Mouse (Mus musculus): ENCODE measurements at regions not wholly inside any gene's neighbourhood (a gene's known extent, or its start where the extent isn't known, plus 50 kb on each side); places are given as distances from the start of the nearest gene placed in this dataset.
"Not testable (repeated sequence)": the region's sequence is repeated elsewhere in the genome, so short reads cannot be mapped to it uniquely, and the experiment has no call there.

DNA sequence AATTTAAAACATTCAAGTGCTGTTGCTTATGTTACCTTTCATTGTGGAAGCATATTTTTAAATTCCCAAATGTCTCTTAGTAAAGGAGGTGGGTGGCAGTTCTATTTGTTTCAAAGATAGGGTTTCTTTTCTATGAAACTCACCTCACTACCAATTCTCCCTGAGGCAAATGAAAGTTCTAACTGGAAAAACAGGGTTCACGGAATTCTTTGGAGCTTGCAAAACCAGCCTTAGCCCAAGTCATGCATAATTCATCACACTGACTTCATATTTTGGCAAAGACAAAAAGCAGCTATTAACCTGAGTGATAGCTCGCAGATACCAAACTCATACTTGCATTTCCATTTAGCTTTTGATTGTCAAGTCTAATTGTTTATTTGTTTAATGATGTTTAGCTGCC is 73.8 kb downstream of the Dio2 start:
- peak; percentile 3 to 45 for DNase-seq

- DNase-seq: no peak
These were observed 92.8 kb downstream of the Dio2 start for GRCm38 (mm10) chr12:90645452-90645851.

DNA sequence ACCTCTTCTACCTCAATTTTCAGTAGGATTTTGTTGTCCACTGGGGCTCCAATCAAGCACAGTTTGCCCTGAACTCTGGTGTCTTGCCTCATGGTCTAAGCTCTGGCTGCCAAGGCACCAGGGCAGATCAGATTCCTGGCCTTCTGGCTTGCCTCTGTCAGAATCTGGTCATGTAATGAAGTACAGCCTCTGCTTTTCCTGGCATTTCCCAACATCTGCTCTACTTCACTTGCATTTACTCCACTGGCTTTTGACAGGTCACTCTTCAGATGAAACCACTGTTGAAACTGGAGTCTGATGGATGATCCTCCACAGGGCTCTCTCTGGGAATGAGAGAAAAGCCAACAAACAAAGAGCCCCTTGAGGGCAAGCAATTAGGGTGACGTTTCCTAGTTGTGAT is 94.3 kb downstream of the Dio2 start:
- no peak for DNase-seq

- DNase-seq: no peak
These were observed 113.4 kb downstream of the Dio2 start for GRCm38 (mm10) chr12:90624856-90625255.

DNA sequence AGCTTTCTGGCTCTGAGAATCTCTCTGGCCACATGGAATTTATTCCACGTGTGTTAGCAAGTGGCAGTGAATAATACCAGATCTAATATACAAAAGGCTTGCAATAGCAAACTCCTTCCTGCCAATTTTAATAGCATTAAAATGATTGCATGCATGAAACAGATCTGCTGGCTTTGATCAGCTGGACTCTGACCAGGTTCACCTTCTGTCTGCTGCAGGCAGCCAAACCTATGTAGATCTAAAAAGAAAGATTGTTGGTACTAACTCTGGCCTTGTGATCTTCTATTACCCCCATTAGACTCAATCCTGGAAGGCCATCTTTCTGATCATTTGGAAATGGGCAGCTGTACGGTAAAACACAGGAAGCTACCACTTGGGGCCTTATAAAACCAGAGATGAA is 114.8 kb downstream of the Dio2 start:
- no peak for DNase-seq

- no peak for DNase-seq
These were observed 129.4 kb downstream of the Dio2 start for GRCm38 (mm10) chr12:90608810-90609209.

GRCm38 (mm10) chr12:90607894-90608293 is 130.3 kb downstream of the Dio2 start:
- DNase-seq: no peak

- no peak for DNase-seq
These were observed 158.2 kb downstream of the Dio2 start for GRCm38 (mm10) chr12:90580006-90580405.

DNA sequence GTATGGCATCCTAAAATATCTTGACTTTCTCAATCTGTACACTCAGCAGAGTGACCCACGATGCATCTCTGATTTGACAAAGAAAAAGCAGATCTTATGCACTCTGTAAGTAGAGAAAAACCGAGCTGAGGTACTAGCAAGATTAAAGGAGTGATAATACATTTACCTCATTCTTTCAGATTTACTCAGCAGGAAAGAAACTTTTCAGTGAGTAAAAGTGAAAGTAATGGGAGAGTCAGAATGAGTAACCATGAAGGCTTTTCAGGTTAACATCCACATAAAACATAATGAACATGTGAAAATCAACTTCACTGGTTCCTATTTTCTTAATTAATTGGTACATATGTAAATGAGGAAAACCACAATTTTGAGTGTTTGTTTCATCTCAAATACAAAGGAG is 162.1 kb downstream of the Dio2 start:
- DNase-seq: no peak

DNA sequence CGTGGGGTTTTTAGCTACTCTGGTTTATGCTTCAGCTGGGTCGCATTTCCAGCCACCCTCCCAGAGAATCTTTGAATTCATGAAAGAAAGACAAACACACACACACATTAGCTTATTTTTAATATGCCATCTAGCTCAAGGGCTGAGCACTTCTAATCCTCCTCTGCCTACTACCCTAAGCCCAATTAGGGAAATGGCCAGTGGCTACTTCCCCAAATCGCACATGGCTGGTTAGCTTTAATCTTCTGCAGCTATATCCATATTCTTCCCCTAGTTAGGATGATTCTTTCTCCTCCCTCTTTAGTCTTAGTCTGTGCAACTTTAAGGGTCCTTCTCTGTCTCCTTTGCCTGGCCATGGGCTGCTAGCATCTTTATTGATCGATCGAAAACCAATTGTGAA is 166.3 kb downstream of the Dio2 start:
- DNase-seq: no peak

DNA sequence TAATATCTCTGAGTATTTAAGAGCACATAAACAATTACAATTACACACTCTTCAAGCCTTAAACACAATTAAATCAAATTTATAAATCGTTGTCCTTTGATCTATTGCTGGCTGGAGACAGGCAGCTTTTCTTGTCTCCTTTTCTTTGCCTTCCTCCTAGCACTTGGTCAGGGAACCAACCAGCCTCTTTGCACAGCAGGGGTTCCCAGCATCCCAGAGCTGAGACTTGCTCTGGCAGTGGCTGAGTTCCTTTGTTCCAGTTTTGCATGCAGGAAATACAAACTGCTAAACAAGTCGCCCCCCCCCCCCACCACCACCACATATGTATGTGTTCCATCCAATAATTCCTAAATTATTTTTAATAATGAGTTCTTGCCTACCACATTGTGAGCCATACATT is 166.7 kb downstream of the Dio2 start:
- DNase-seq: no peak

DNA sequence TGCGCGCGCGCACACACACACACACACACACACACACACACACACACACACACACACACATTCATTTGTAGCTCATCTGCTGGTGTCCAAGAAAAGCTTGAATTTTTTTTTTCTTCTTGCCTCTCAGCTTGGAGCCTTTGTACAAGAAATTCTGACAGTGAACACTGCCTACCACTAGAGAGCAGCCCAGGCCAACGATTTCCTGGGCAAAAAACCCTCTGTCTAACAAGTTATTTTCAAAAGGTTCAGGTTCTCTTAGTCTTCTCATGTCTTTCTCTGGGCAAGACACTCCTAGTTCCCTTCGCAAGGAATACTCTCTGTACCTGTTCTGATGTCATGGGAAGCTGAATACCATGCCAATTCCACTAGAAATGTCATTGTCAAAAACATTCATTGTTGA is 171.9 kb downstream of the Dio2 start:
- peak in 1 of 2 experiments; percentile 17 for DNase-seq

- DNase-seq: no peak
These were observed 173.2 kb downstream of the Dio2 start for GRCm38 (mm10) chr12:90565051-90565450.

- DNase-seq: not testable (repeated sequence)
These were observed 173.6 kb downstream of the Dio2 start for GRCm38 (mm10) chr12:90564594-90564993.

- no peak for DNase-seq
These were observed 195.9 kb downstream of the Dio2 start for GRCm38 (mm10) chr12:90542361-90542760.

Data from kidney, adult 8-10 months (tissue).